Mouse (Mus musculus): ENCODE data around the gene Adam11. TPM values are rescaled to one million over a fixed set of nuclear protein-coding genes. Genes with fewer than 3 reads are reported as not detected.
A peak's percentile ranks its signal among the peaks of the same experiment; 100 is the strongest.

Gene Adam11
- total RNA-seq, 2 experiments from 2014 or later, result 192 to 212 TPM

- DNase-seq (ENCODE audit: low spot score in 2 of 2), result no peak
- Histone ChIP-seq H3K4me3 (peak overlapping the region; percentile 95), H3K27ac (peak overlapping the region; percentile 99)
- TF ChIP-seq CTCF (conservative IDR thresholded peaks at IDR 0.05), result no peak
Observed at GRCm38 (mm10) chr11:102762248-102762647, 1.0 kb downstream of the Adam11 start.

- no peak for TF ChIP-seq CTCF (conservative IDR thresholded peaks at IDR 0.05)
- H3K4me3 ChIP-seq, result peak overlapping the region; percentile 95
- H3K27ac ChIP-seq, result peak overlapping the region; percentile 18; the same call in 1 of the 2 replicates
- no peak for DNase-seq (ENCODE audit: low spot score in 2 of 2)
Observed at GRCm38 (mm10) chr11:102763009-102763767, 1.9 kb downstream of the Adam11 start.

GRCm38 (mm10) chr11:102765416-102765815 lies 4.2 kb downstream of the Adam11 start:
- no peak overlapping the region for H3K4me3 ChIP-seq
- TF ChIP-seq CTCF (conservative IDR thresholded peaks at IDR 0.05), result no peak
- no peak overlapping the region for H3K27ac ChIP-seq
- no peak for DNase-seq (ENCODE audit: low spot score in 2 of 2)

GRCm38 (mm10) chr11:102767055-102767670 lies 5.9 kb downstream of the Adam11 start:
- no peak overlapping the region for H3K4me3 ChIP-seq
- DNase-seq (ENCODE audit: low spot score in 2 of 2), result no peak
- TF ChIP-seq CTCF (conservative IDR thresholded peaks at IDR 0.05), result no peak
- peak overlapping the region; percentile 23; the same call in 1 of the 2 replicates for H3K27ac ChIP-seq

- H3K4me3 ChIP-seq, result no peak overlapping the region
- no peak for TF ChIP-seq CTCF (conservative IDR thresholded peaks at IDR 0.05)
- H3K27ac ChIP-seq, result peak overlapping the region; percentile 32; the same call in 1 of the 2 replicates
- no peak for DNase-seq (ENCODE audit: low spot score in 2 of 2)
Observed at GRCm38 (mm10) chr11:102769141-102769540, 7.9 kb downstream of the Adam11 start.

- DNase-seq (ENCODE audit: low spot score in 2 of 2), result no peak
- TF ChIP-seq CTCF (conservative IDR thresholded peaks at IDR 0.05), result no peak
- Histone ChIP-seq H3K4me3 (no peak overlapping the region), H3K27ac (peak overlapping the region; percentile 43; the same call in 1 of the 2 replicates)
Observed at GRCm38 (mm10) chr11:102769993-102770661, 8.9 kb downstream of the Adam11 start.

- H3K27ac ChIP-seq, result no peak overlapping the region
Observed at GRCm38 (mm10) chr11:102770662-102771435, 9.6 kb downstream of the Adam11 start.

GRCm38 (mm10) chr11:102771916-102772714 lies 10.9 kb downstream of the Adam11 start:
- Histone ChIP-seq H3K4me3 (no peak overlapping the region), H3K27ac (no peak overlapping the region)
- no peak for TF ChIP-seq CTCF (conservative IDR thresholded peaks at IDR 0.05)
- no peak for DNase-seq (ENCODE audit: low spot score in 2 of 2)

More at GRCm38 (mm10) chr11:102770662-102771435, 9.6 kb downstream of the Adam11 start:
- no peak for TF ChIP-seq CTCF (conservative IDR thresholded peaks at IDR 0.05)
- no peak for DNase-seq (ENCODE audit: low spot score in 2 of 2)
- H3K4me3 ChIP-seq, result no peak overlapping the region

GRCm38 (mm10) chr11:102772771-102773700 lies 11.8 kb downstream of the Adam11 start:
- no peak for DNase-seq (ENCODE audit: low spot score in 2 of 2)
- no peak for TF ChIP-seq CTCF (conservative IDR thresholded peaks at IDR 0.05)
- no peak overlapping the region for H3K27ac ChIP-seq

GRCm38 (mm10) chr11:102773713-102774611 lies 12.7 kb downstream of the Adam11 start:
- peak overlapping the region; percentile 57 for H3K4me3 ChIP-seq
- TF ChIP-seq CTCF (conservative IDR thresholded peaks at IDR 0.05), result peak; percentile 100; the same call in 1 of the 2 replicates
- DNase-seq (ENCODE audit: low spot score in 2 of 2), result peak; percentile 54 to 91
- H3K27ac ChIP-seq, result peak overlapping the region; percentile 78

More at GRCm38 (mm10) chr11:102772771-102773700, 11.8 kb downstream of the Adam11 start:
- H3K4me3 ChIP-seq, result no peak overlapping the region
